Mouse (Mus musculus): ENCODE data around the gene Ddr2. TPM values are rescaled to one million over a fixed set of nuclear protein-coding genes. Genes with fewer than 3 reads are reported as not detected.
A peak's percentile ranks its signal among the peaks of the same experiment; 100 is the strongest.

The Ddr2 gene
- polyA plus RNA-seq, 1 experiment from 2014 or later, result 69.6 TPM

DNA sequence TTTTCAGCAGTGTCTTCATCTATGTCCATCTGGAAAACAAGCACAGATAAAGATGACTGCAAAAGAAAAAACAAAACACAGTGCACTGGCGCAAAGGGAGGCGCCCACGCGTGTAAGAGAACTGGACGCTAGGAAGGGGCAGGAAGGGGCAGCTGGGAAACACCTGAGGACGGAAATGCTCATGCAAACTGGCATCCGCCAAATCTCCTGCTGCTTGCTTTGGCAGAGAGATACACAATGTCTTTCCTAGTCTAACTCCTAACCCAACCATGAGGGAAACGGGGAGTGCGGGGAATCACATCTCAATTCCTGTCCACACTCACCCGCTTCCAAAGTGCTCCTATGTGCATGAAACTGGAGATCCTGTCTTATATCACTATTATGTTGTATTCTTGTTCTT, 157.5 kb downstream of the Ddr2 start:
- Histone ChIP-seq H3K27me3 (replicated peaks; ENCODE audit: low read depth, poor library complexity, severe bottlenecking) (no peaks in the 10 kb centered on the region), H3K9me3 (no peaks in the 10 kb centered on the region), H3K27ac (replicated peaks) (no peak overlapping the region), H3K36me3 (replicated peaks) (peaks cover 82% of the 10 kb centered on the region), H3K4me1 (no peaks in the 10 kb centered on the region), H3K4me3 (no peak overlapping the region)
- WGBS, result 97% methylated on average over 10 of the region's 10 CpGs
- DNase-seq (ENCODE audit: low spot score), result no peak

DNA sequence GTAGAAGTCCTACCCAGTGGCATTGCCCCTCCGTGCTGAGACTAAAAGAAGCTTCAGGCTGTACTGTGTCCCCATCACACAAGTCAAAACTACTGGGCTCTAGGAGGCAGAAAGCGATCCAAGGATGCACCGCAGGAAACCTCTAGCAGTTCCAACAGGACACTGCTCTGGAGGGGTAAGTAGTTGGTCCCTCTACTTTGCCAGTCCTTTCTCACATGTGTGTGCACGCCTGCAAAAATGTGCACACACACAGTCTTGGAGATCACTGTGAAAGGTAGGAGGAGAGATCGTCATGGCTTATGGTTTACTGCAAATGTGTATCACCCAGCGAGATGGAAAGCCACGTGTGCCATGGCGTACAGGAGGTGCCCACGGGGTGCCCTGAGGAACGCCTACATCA, 157.9 kb downstream of the Ddr2 start:
- no peaks in the 10 kb centered on the region for H3K4me1 ChIP-seq
- H3K27ac ChIP-seq (replicated peaks), result no peak overlapping the region
- DNase-seq (ENCODE audit: low spot score), result no peak
- H3K9me3 ChIP-seq, result no peaks in the 10 kb centered on the region
- WGBS, result 95% methylated on average over 10 of the region's 10 CpGs
- no peaks in the 10 kb centered on the region for H3K27me3 ChIP-seq (replicated peaks; ENCODE audit: low read depth, poor library complexity, severe bottlenecking)
- H3K4me3 ChIP-seq, result no peak overlapping the region
- H3K36me3 ChIP-seq (replicated peaks), result peaks cover 77% of the 10 kb centered on the region

DNA sequence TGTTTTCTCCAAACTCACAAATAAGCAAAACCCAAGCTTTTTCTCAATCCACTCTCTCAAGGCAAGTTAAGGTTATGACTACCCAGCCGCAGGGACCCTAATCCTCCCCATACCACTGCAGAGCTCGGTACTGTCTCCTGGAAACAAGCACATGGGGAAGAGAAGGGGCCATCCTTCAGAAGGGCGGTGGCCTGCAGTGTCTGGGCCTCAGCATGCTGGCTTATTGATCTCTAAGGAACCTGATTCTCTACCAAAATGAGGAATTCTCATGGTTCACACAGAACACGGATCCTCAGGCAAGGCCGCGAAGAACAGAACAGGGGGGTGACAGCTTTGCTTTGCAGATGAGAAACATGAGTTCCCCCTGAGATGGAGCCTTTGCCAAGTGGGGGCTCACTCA, 159.0 kb downstream of the Ddr2 start:
- Histone ChIP-seq H3K27me3 (replicated peaks; ENCODE audit: low read depth, poor library complexity, severe bottlenecking) (no peaks in the 10 kb centered on the region), H3K4me1 (no peaks in the 10 kb centered on the region), H3K36me3 (replicated peaks) (peaks cover 66% of the 10 kb centered on the region), H3K9me3 (no peaks in the 10 kb centered on the region), H3K4me3 (no peak overlapping the region), H3K27ac (replicated peaks) (no peak overlapping the region)
- WGBS, result 92% methylated on average over 6 of the region's 6 CpGs
- DNase-seq (ENCODE audit: low spot score), result no peak

DNA sequence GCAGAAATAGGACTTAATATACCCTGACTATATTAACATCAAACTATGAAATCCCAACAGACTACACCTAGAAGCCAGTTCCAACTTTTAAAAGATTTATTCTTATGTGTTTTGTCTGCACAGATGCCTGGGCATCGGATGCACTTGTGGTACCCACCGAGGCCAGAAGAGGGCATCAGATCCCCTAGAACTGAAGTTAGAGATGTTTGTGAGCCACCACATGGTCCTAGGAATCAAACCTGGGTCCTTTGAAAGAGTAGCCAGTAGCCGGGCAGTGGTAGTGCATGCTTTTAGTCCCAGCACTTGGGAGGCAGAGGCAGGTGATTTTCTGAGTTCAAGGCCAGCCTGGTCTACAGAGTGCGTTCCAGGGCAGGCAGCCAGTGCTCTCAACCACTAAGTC, 159.9 kb downstream of the Ddr2 start:
- no peak overlapping the region for H3K4me3 ChIP-seq
- H3K4me1 ChIP-seq, result no peaks in the 10 kb centered on the region
- WGBS, result 85% methylated on average over 4 of the region's 4 CpGs
- no peaks in the 10 kb centered on the region for H3K27me3 ChIP-seq (replicated peaks; ENCODE audit: low read depth, poor library complexity, severe bottlenecking)
- H3K9me3 ChIP-seq, result no peaks in the 10 kb centered on the region
- H3K27ac ChIP-seq (replicated peaks), result no peak overlapping the region
- H3K36me3 ChIP-seq (replicated peaks), result peaks cover 57% of the 10 kb centered on the region
- DNase-seq (ENCODE audit: low spot score), result peak; percentile 24

DNA sequence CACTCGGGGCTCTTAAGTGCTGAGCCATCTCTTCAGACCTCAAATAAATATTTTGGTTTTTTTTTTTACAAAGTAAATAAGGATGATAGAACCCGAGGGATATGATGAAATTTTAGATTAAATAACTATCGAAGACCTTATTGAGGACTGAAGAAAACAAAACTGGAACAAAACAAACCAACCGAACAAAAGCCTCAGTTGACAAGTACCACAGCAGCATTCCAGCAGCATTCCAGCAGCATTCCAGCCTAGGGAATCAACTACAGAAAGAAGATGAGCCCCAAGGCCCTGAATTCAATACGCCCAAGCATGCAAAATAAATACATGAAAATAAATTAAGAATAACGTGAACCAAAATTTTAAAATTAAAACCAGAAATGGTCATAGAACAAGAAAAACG, 160.6 kb downstream of the Ddr2 start:
- Histone ChIP-seq H3K27me3 (replicated peaks; ENCODE audit: low read depth, poor library complexity, severe bottlenecking) (no peaks in the 10 kb centered on the region), H3K27ac (replicated peaks) (no peak overlapping the region), H3K4me1 (no peaks in the 10 kb centered on the region), H3K4me3 (no peak overlapping the region), H3K9me3 (no peaks in the 10 kb centered on the region), H3K36me3 (replicated peaks) (peaks cover 50% of the 10 kb centered on the region)
- WGBS, result 60% methylated on average over 7 of the region's 7 CpGs
- DNase-seq (ENCODE audit: low spot score), result no peak

GRCm38 (mm10) chr1:169948866-169949265, 161.7 kb downstream of the Ddr2 start:
- Histone ChIP-seq H3K36me3 (replicated peaks) (peaks cover 39% of the 10 kb centered on the region), H3K4me1 (no peaks in the 10 kb centered on the region), H3K9me3 (0 out of 2 replicates have a peak, but pooled peaks cover 3% of the 10 kb centered on the region), H3K27me3 (replicated peaks; ENCODE audit: low read depth, poor library complexity, severe bottlenecking) (no peaks in the 10 kb centered on the region), H3K27ac (replicated peaks) (no peak overlapping the region), H3K4me3 (no peak overlapping the region)
- WGBS, result 79% methylated on average over 7 of the region's 7 CpGs
- DNase-seq (ENCODE audit: low spot score), result no peak

GRCm38 (mm10) chr1:169948280-169948679, 162.3 kb downstream of the Ddr2 start:
- Histone ChIP-seq H3K27me3 (replicated peaks; ENCODE audit: low read depth, poor library complexity, severe bottlenecking) (no peaks in the 10 kb centered on the region), H3K36me3 (replicated peaks) (peaks cover 33% of the 10 kb centered on the region), H3K4me1 (no peaks in the 10 kb centered on the region), H3K27ac (replicated peaks) (no peak overlapping the region), H3K4me3 (no peak overlapping the region), H3K9me3 (0 out of 2 replicates have a peak, but pooled peaks cover 3% of the 10 kb centered on the region)
- no peak for DNase-seq (ENCODE audit: low spot score)
- 74% methylated on average over 7 of the region's 7 CpGs for WGBS

GRCm38 (mm10) chr1:169947654-169948053, 162.9 kb downstream of the Ddr2 start:
- 72% methylated on average over 6 of the region's 6 CpGs for WGBS
- H3K27ac ChIP-seq (replicated peaks), result no peak overlapping the region
- H3K4me1 ChIP-seq, result no peaks in the 10 kb centered on the region
- no peak for DNase-seq (ENCODE audit: low spot score)
- no peaks in the 10 kb centered on the region for H3K27me3 ChIP-seq (replicated peaks; ENCODE audit: low read depth, poor library complexity, severe bottlenecking)
- no peak overlapping the region for H3K4me3 ChIP-seq
- H3K36me3 ChIP-seq (replicated peaks), result peaks cover 27% of the 10 kb centered on the region
- 0 out of 2 replicates have a peak, but pooled peaks cover 3% of the 10 kb centered on the region for H3K9me3 ChIP-seq

- WGBS, result 81% methylated on average over 3 of the region's 3 CpGs
- no peak overlapping the region for H3K4me3 ChIP-seq
- no peaks in the 10 kb centered on the region for H3K4me1 ChIP-seq
- H3K36me3 ChIP-seq (replicated peaks), result peaks cover 10% of the 10 kb centered on the region
- no peak for DNase-seq (ENCODE audit: low spot score)
- no peaks in the 10 kb centered on the region for H3K27me3 ChIP-seq (replicated peaks; ENCODE audit: low read depth, poor library complexity, severe bottlenecking)
- H3K9me3 ChIP-seq, result 0 out of 2 replicates have a peak, but pooled peaks cover 3% of the 10 kb centered on the region
- no peak overlapping the region for H3K27ac ChIP-seq (replicated peaks)
Measured at GRCm38 (mm10) chr1:169946004-169946403, 164.6 kb downstream of the Ddr2 start.

GRCm38 (mm10) chr1:169939345-169939744, 171.2 kb downstream of the Ddr2 start:
- DNase-seq (ENCODE audit: low spot score), result peak; percentile 49
- Histone ChIP-seq H3K4me1 (peaks cover 12% of the 10 kb centered on the region), H3K4me3 (no peak overlapping the region), H3K27me3 (replicated peaks; ENCODE audit: low read depth, poor library complexity, severe bottlenecking) (no peaks in the 10 kb centered on the region), H3K36me3 (replicated peaks) (no peaks in the 10 kb centered on the region), H3K27ac (replicated peaks) (no peak overlapping the region), H3K9me3 (no peaks in the 10 kb centered on the region)
- WGBS, result 10% methylated on average over 2 of the region's 2 CpGs

DNA sequence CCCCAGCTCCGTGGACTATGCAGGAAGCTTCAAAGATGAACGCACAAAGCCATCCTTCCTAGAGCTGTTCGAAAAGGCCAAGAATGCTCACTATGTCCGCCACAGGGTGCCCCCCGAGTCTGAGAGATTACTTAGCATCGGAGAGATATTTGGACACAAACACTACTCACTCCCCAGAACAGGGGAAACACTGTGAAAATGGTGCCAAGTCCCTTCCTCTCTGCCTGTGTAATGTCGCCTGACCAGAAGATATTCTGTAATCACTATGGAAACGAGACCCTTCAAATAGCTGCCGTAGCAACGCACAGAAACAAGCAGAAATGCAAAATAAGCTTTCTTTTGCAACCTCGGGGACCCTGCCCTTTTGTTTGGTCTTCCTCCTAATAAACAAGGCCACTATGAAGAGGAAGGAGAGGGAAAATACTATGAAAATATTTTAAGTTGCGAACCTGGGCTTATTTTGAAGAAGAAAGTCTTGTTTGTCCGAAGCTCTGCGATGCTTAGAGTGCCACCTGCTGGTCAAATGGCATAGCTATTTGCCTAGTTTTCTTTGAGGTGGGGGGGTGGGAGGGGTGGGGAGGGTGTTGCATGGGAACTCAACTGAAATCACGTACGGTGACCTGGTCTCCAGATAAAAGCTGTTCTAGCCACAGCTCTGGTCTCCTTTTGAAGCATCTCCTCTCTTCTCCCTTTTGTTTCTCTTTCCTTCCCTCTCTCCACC, 176.4 kb downstream of the Ddr2 start:
- peak overlapping the region; percentile 31 for H3K27ac ChIP-seq (replicated peaks)
- H3K4me3 ChIP-seq, result 0 out of 2 replicates have a peak overlapping the region, but pooled peaks have one; percentile 28
- 54% methylated on average over 16 of the region's 16 CpGs for whole genome bisulfite sequencing

DNA sequence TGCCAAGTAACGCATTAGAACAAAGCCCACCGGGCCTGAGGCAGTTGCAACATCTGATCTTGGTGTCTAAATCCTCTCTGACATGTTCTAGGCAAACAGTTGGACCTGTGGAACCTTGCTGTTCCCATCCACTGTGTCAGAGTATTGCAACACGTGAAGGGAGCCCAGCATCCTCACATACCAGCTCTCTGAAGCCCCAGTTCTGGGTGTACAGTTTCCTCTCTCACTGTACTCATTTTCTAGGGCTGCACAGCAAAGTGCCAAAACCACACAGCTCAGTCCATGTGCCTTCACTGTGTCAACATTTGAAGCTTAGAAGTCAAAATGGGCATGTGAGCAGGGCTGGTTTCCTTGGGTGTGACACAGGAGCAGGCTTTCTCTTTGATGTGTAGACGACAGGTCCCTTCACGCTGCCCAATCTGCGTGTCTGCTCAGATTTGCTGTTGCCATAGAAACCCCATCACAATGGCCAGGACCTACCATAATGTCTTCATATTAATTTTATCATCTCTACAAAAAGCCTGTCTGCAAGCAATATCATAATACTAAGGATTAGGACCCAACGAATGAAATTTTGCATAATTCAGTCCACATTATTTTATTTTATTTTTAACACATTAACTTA, 178.3 kb downstream of the Ddr2 start:
- peaks cover 24% of the 10 kb centered on the region for H3K4me1 ChIP-seq
- no peaks in the 10 kb centered on the region for H3K9me3 ChIP-seq
- H3K4me3 ChIP-seq, result no peak overlapping the region
- no peaks in the 10 kb centered on the region for H3K36me3 ChIP-seq (replicated peaks)
- 0 out of 2 replicates have a peak, but pooled peaks cover 8% of the 10 kb centered on the region for H3K27me3 ChIP-seq (replicated peaks; ENCODE audit: low read depth, poor library complexity, severe bottlenecking)
- DNase-seq (ENCODE audit: low spot score), result no peak
- H3K27ac ChIP-seq (replicated peaks), result no peak overlapping the region
- 81% methylated on average over 7 of the region's 7 CpGs for WGBS

More for the DNA sequence above, 176.4 kb downstream of the Ddr2 start:
- Histone ChIP-seq H3K9me3 (no peaks in the 10 kb centered on the region), H3K36me3 (replicated peaks) (no peaks in the 10 kb centered on the region), H3K4me1 (peaks cover 16% of the 10 kb centered on the region), H3K27me3 (replicated peaks; ENCODE audit: low read depth, poor library complexity, severe bottlenecking) (no peaks in the 10 kb centered on the region)
- DNase-seq (ENCODE audit: low spot score), result peak; percentile 59

DNA sequence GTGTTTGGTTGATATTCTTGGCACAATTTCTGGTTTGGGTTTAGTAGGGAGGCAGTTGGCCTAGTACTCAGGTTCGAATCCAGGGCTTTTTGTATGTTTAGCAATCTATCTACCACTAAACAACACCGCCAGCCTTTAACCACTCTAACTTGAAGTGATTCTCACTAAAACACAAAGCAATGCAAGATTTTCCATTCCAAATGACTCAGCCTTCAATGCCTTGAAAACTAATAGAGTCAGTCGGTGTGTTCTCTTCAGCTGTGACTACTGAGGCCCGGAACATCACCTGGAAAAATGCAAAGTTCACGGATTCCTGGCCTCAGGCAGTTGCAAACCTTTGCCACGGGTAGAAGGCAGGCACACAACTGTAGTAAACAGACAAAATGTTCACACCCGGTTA, 178.9 kb downstream of the Ddr2 start:
- Histone ChIP-seq H3K4me1 (peaks cover 24% of the 10 kb centered on the region), H3K27ac (replicated peaks) (no peak overlapping the region), H3K36me3 (replicated peaks) (no peaks in the 10 kb centered on the region), H3K4me3 (no peak overlapping the region), H3K9me3 (no peaks in the 10 kb centered on the region), H3K27me3 (replicated peaks; ENCODE audit: low read depth, poor library complexity, severe bottlenecking) (0 out of 2 replicates have a peak, but pooled peaks cover 8% of the 10 kb centered on the region)
- WGBS, result 87% methylated on average over 7 of the region's 7 CpGs
- DNase-seq (ENCODE audit: low spot score), result no peak

Measured in embryonic facial prominence, embryonic 10.5 days (tissue).